Mouse (Mus musculus): Measurements from ENCODE around the gene Ccdc117. TPM values are rescaled to one million over a fixed set of nuclear protein-coding genes. Genes with fewer than 3 reads are reported as not detected.

Ccdc117 gene
- polyA plus RNA-seq, 1 experiment from 2014 or later = 6.0 TPM

DNA sequence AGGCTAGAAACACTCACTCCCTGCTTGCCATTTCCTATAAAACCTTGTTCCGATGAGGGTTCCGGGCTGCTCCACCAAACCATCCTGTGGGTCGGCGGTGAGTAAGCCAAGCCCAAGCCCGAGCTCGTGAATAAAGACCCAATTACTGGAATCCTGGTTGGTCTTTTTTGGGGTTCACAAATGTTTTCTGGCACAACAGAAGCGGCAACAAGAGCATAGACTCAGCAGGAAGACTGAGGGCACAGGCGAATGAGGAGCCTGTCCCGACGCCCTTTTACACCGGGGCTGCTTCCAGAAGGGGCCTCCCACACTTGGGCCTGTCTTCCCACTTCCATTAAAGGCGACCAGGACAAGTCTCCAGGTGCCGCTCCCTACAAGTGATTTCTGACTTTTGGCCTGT is 59.4 kb downstream of the Ccdc117 start:
- TF ChIP-seq EP300 (IDR thresholded peaks at IDR 0.05; ENCODE audit: low read depth) (no peak), CTCF (IDR thresholded peaks at IDR 0.05; ENCODE audit: low read depth) (no peak)
- Histone ChIP-seq H3K4me1 (ENCODE audit: insufficient read depth) (peaks cover 4% of the 10 kb centered on the region; the same call in 1 of the 2 replicates), H3K4me3 (ENCODE audit: low read depth, low read length) (no peak overlapping the region), H3K9ac (replicated peaks) (no peak overlapping the region), H3K36me3 (replicated peaks; ENCODE audit: insufficient read depth, low read length) (no peaks in the 10 kb centered on the region), H3K27me3 (ENCODE audit: insufficient read depth, low read length) (no peaks in the 10 kb centered on the region), H3K9me3 (ENCODE audit: low read length) (no peaks in the 10 kb centered on the region), H3K27ac (ENCODE audit: low read depth) (no peak overlapping the region), H3K4me2 (ENCODE audit: low read depth, low read length) (no peak overlapping the region)
- DNase-seq = no peak
- ATAC-seq = no peak
- WGBS (ENCODE audit: insufficient replicate concordance) = 79% methylated on average over 13 of the region's 13 CpGs

Other genes starting within 250 kb of the Ccdc117 start
- gene Znrf3, start 97.3 kb downstream of the Ccdc117 start, polyA plus RNA-seq (2015; fragmentation: Nextera tagmentation; extraction: Ambion mirVana) = 3.9 and 4.5 TPM in 2 replicates
- 119 and 137 TPM in 2 replicates for gene Xbp1, start 21.5 kb downstream of the Ccdc117 start, polyA plus RNA-seq (2015; fragmentation: Nextera tagmentation; extraction: Ambion mirVana)
- 1.5 and 1.9 TPM in 2 replicates for gene Ankrd36, start 27.5 kb upstream of the Ccdc117 start, polyA plus RNA-seq (2015; fragmentation: Nextera tagmentation; extraction: Ambion mirVana)
- 119 and 122 TPM in 2 replicates for gene Mrps24, start 173.5 kb upstream of the Ccdc117 start, polyA plus RNA-seq (2015; fragmentation: Nextera tagmentation; extraction: Ambion mirVana)
- gene Urgcp, start 220.2 kb upstream of the Ccdc117 start, polyA plus RNA-seq (2015; fragmentation: Nextera tagmentation; extraction: Ambion mirVana) = 7.1 and 8.2 TPM in 2 replicates
- 31.7 and 36.6 TPM in 2 replicates for gene Dbnl, start 246.3 kb upstream of the Ccdc117 start, polyA plus RNA-seq (2015; fragmentation: Nextera tagmentation; extraction: Ambion mirVana)